Mouse (Mus musculus): Measurements from ENCODE around the gene Gab2. TPM values are rescaled to one million over a fixed set of nuclear protein-coding genes. Genes with fewer than 3 reads are reported as not detected.

The Gab2 gene
- polyA plus RNA-seq, 1 experiment from 2014 or later = 17.9 TPM

Other genes starting within 250 kb of the Gab2 start
- gene Nars2, start 130.1 kb upstream of the Gab2 start, polyA plus RNA-seq (2014; fragmentation: Nextera tagmentation; extraction: Ambion mirVana) = 16.5 and 18.6 TPM in 2 replicates